9 mouse cellular contexts compared by ENCODE assay signal in genomic region chr12:70544850-70545510, GRCm38 (mm10).
DNase-seq lines count a peak whose midpoint lies in the region; ATAC-seq lines count a peak whose summit lies in the region.
"Had no signal": no experiment of that assay in that cellular context is flagged by ENCODE, and none has a peak within 500 bp of the region (broad histone marks: within the 10 kb centered on the region; RNA-seq: fewer than 3 reads in every experiment).

No protein-coding gene starts in this region.

- H3K4me1 ChIP-seq in heart, embryonic 12.5 days (replicated peaks): peaks cover 17% of the 10 kb centered on the region
- peaks cover 16% of the 10 kb centered on the region for H3K4me1 ChIP-seq in hindbrain, embryonic 10.5 days (replicated peaks)
- H3K4me1 ChIP-seq in midbrain, embryonic 14.5 days (ENCODE audit: control insufficient read depth, insufficient read depth, low read length): peaks cover 9% of the 10 kb centered on the region; the same call in 1 of the 2 replicates
- H3K4me1 ChIP-seq in kidney, embryonic 14.5 days (ENCODE audit: control insufficient read depth, insufficient read depth, low read length): 0 out of 2 replicates have a peak, but pooled peaks cover 9% of the 10 kb centered on the region

- ATAC-seq in heart, embryonic 12.5 days (ENCODE audit: insufficient number of reproducible peaks, low FRiP score): no peak
- no peak for ATAC-seq in midbrain, embryonic 14.5 days (ENCODE audit: low FRiP score, low TSS enrichment)
- no peak for ATAC-seq in kidney, embryonic 14.5 days (ENCODE audit: low FRiP score, low TSS enrichment)

- no peaks in the 10 kb centered on the region for H3K27me3 ChIP-seq in heart, embryonic 12.5 days (replicated peaks)
- H3K27me3 ChIP-seq in hindbrain, embryonic 10.5 days (ENCODE audit: insufficient read depth, poor library complexity, severe bottlenecking): peaks cover 6% of the 10 kb centered on the region; the same call in 1 of the 2 replicates
- H3K27me3 ChIP-seq in midbrain, embryonic 14.5 days (ENCODE audit: control insufficient read depth, insufficient read depth, low read length): no peaks in the 10 kb centered on the region
- no peaks in the 10 kb centered on the region for H3K27me3 ChIP-seq in kidney, embryonic 14.5 days (ENCODE audit: control insufficient read depth, insufficient read depth, low read length)

- H3K4me2 ChIP-seq in heart, embryonic 12.5 days: no peak overlapping the region
- H3K4me2 ChIP-seq in midbrain, embryonic 14.5 days (ENCODE audit: low read length): no peak overlapping the region
- H3K4me2 ChIP-seq in kidney, embryonic 14.5 days (replicated peaks; ENCODE audit: low read depth, low read length): no peak overlapping the region

- H3K4me3 ChIP-seq in heart, embryonic 12.5 days: no peak overlapping the region
- H3K4me3 ChIP-seq in hindbrain, embryonic 10.5 days: no peak overlapping the region
- H3K4me3 ChIP-seq in midbrain, embryonic 14.5 days (replicated peaks; ENCODE audit: low read depth, low read length): no peak overlapping the region
- H3K4me3 ChIP-seq in kidney, embryonic 14.5 days (ENCODE audit: low read length): no peak overlapping the region

- H3K36me3 ChIP-seq in heart, embryonic 12.5 days: no peaks in the 10 kb centered on the region
- no peaks in the 10 kb centered on the region for H3K36me3 ChIP-seq in hindbrain, embryonic 10.5 days
- H3K36me3 ChIP-seq in midbrain, embryonic 14.5 days (ENCODE audit: control insufficient read depth, insufficient read depth, low read length): no peaks in the 10 kb centered on the region
- no peaks in the 10 kb centered on the region for H3K36me3 ChIP-seq in kidney, embryonic 14.5 days (ENCODE audit: control insufficient read depth, insufficient read depth, low read length)

- DNase-seq in heart, adult 18-20 months: peak; percentile 68 to 85
- DNase-seq in Muller cell, postnatal 12 days (ENCODE audit: inconsistent ontology term): peak; percentile 48
- DNase-seq in gastrocnemius, adult 18-20 months (ENCODE audit: low spot score): peak; percentile 71
- peak; percentile 40 for DNase-seq in lung, postnatal 25 days (ENCODE audit: low spot score)
- DNase-seq in hindbrain, embryonic 10.5 days (ENCODE audit: low spot score): no peak
- DNase-seq in midbrain, embryonic 14.5 days: no peak

- no peaks in the 10 kb centered on the region for H3K9me3 ChIP-seq in heart, embryonic 12.5 days (replicated peaks)
- H3K9me3 ChIP-seq in hindbrain, embryonic 10.5 days: no peaks in the 10 kb centered on the region
- no peaks in the 10 kb centered on the region for H3K9me3 ChIP-seq in midbrain, embryonic 14.5 days (ENCODE audit: control insufficient read depth, low read length)
- no peaks in the 10 kb centered on the region for H3K9me3 ChIP-seq in kidney, embryonic 14.5 days (ENCODE audit: control insufficient read depth, low read length)

- 46% methylated on average over 7 of the region's 7 CpGs for WGBS in heart, embryonic 12.5 days
- WGBS in hindbrain, embryonic 10.5 days: 67% methylated on average over 7 of the region's 7 CpGs
- whole genome bisulfite sequencing in midbrain, embryonic 14.5 days: 64% methylated on average over 7 of the region's 7 CpGs
- WGBS in kidney, embryonic 14.5 days: 49% methylated on average over 7 of the region's 7 CpGs

- no peak overlapping the region for H3K9ac ChIP-seq in heart, embryonic 12.5 days
- no peak overlapping the region for H3K9ac ChIP-seq in midbrain, embryonic 14.5 days (replicated peaks; ENCODE audit: low read length)
- H3K9ac ChIP-seq in kidney, embryonic 14.5 days (ENCODE audit: low read depth, low read length): no peak overlapping the region
- H3K9ac ChIP-seq: liver, embryonic 14.5 days had no signal

- H3K27ac ChIP-seq in heart, embryonic 12.5 days (ENCODE audit: poor library complexity, severe bottlenecking): no peak overlapping the region
- no peak overlapping the region for H3K27ac ChIP-seq in hindbrain, embryonic 10.5 days
- no peak overlapping the region for H3K27ac ChIP-seq in midbrain, embryonic 14.5 days (replicated peaks; ENCODE audit: low read depth, low read length)
- no peak overlapping the region for H3K27ac ChIP-seq in kidney, embryonic 14.5 days (ENCODE audit: low read depth, low read length)
- H3K27ac ChIP-seq: liver, embryonic 14.5 days had no signal

Comparison
In these comparisons a context has a peak if more than half of its experiments do, and no peak if none do; other contexts are left out.
1. DNase-seq: peak in heart, adult 18-20 months (2 of 2), Muller cell, postnatal 12 days (single experiment), gastrocnemius, adult 18-20 months (single experiment) and lung, postnatal 25 days (single experiment); none in hindbrain, embryonic 10.5 days (single experiment) and midbrain, embryonic 14.5 days (single experiment).